Mouse (Mus musculus): Measurements from ENCODE around the gene Cstf1.

Gene Cstf1

DNA sequence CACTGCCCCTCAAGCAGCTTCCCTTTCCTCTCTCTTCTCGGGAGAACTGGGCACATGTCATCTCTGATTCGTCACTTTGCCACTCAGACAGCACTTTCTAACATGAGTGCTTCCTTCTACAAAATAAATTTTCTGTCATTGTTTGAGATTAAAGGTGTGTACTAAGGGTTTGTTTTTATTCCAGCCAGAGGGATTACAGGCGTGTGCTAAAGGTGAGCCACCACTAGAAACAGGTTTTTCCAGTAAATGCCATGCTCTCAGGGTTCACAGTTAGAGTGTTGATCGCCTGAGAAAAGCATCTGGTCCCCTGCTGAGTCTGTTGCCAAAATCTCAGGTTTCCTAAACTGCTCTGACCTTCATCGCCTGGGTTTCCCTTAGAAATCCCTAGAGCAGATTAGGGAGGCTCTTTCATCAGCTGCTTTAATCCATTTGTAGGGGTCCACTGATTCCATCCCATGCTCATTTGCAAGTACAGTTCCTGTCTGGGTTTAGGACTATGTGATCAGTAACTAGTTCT is 6.6 kb downstream of the Cstf1 start:
- DNase-seq (ENCODE audit: low spot score in 2 of 2), result no peak

DNA sequence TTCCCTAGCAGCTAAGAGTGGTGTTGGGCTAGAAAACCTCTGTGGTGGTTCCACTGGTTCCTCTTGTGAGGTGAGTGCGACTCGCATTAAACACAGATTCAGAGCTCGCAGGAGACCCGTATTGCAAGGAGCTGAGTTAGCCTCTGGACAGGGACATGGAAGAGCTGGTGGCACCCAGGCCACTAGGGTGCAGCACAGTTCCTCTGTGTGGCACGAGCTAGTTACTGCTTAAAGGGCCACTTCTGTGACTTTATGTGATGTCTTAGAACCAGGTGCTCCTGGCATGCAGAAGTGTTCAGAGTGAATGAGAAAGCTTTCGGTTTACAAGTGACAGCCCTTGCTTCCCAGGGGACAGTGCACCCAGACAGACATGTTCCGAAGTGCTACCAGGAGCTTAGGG is 7.9 kb downstream of the Cstf1 start:
- DNase-seq (ENCODE audit: low spot score in 2 of 2), result peak in 1 of 2 experiments; percentile 22

DNA sequence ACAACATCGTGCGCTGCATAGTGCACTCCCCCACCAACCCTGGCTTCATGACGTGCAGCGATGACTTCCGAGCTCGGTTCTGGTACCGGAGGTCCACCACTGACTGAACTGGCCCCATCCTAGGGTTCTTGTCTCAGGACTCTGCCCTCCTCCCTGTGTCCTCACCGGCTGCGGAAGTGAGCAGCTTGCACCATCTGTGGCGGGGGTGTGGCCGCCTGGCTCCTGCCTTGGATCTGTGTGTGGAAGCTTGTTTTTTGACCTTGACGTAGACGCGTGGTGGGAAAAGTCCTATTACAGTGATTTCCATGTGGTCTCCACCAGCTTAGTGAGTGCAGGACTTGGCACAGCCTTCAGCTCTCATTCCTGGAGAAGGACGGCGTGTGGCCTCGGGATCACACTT is 10.0 kb downstream of the Cstf1 start:
- no peak for DNase-seq (ENCODE audit: low spot score in 2 of 2)

DNA sequence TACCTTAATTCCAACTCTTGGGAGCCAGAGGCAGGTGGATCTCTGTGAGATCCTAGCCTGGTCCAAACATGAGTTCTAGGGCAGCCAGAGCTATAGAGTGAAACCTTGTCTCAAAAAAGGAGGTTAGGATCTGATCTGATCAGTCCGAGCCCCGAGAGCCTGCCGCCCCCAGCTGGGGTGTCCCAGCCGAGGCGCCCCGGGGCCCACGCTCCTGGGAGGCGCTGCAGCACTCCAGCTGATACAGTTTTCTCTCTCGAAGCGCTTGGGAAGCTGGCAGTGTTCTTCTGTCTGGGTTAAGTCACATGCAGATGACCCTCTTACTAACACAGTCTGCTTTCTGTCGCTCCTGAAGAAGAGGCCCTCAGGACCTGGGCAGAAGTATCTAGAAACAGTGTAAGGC is 10.9 kb downstream of the Cstf1 start:
- DNase-seq (ENCODE audit: low spot score in 2 of 2), result no peak

DNA sequence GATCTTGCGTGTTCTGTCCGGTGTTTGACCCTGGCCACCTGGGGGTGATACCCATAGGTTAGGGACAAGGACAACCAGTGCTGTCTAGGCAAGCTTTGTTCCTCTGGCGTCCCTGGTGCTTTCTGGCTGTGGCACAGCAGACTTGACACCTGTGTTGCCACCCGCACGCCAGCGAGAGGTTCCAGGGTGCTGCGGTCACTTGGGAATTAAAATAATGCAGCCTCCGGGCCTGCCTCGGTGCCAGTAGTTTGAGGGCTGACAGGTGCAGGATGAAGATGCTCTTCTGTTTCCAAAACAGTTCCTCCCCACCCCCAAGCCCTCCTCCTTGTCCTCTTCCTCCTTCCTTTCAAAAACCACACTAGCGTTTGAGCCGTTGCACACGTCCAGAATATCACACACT is 11.4 kb downstream of the Cstf1 start:
- DNase-seq (ENCODE audit: low spot score in 2 of 2), result no peak

DNA sequence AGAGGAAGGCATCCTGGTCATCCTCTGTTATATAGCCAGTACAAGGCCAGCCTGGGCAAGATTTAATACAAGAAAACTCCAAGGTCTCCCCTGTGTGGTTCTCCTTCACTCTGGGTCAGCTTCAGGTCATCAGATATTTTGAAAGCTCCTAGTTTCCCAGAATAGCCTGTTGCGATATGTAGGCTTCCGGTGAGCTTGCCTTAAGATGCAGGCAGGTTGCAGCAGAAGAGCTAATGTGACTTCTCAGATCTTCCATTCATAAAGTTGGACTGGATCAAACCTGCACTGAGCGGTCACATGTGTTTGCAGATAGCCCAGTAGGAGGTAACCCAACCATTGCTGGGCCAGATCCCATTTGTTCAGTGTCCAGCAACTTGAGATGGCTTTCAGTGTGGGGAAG is 14.2 kb downstream of the Cstf1 start:
- no peak for DNase-seq (ENCODE audit: low spot score in 2 of 2)

DNA sequence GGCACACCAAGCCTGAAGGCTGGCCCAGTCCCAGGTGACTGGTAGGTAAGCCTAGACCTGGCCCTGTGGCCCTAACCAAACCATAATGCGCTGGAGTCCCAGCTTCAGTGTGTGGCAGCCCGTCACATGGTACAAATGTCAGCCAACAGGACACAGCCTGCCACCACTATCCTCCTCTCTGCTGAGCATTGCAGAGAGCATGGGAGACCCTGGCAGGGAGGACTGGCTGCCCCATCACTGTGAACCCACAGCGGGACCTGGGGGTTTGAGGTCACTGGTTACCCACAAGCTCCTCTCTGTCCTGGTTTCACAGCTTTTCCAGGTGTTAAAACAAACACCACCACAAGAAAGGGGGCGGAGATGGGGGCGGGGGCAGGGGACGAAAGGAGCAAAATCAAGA is 19.9 kb downstream of the Cstf1 start:
- DNase-seq (ENCODE audit: low spot score in 2 of 2), result no peak

DNA sequence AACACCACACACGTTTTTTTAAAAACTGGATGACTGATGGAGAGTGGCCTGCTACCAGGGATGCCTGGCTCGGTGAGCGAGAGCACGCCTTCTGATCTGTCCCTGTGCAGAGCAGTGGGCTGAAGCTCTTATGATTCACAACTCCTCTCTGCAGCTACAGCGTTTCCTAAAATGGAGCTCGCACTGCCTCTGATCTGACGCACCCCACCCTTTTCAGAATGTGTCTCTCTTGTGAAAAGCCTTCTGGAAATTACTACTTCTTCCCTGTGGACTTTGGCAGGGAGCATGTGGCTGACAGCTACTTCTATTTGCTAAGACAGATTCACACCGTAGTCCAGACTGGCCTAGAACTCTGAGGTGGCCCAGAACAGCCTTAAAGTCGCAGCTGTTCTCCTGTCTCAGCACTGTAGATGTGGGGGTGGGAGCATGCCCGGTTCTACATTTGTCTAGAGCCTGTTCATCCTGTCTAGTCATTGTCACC is 21.6 kb downstream of the Cstf1 start:
- peak; percentile 22 to 40 for DNase-seq (ENCODE audit: low spot score in 2 of 2)

DNA sequence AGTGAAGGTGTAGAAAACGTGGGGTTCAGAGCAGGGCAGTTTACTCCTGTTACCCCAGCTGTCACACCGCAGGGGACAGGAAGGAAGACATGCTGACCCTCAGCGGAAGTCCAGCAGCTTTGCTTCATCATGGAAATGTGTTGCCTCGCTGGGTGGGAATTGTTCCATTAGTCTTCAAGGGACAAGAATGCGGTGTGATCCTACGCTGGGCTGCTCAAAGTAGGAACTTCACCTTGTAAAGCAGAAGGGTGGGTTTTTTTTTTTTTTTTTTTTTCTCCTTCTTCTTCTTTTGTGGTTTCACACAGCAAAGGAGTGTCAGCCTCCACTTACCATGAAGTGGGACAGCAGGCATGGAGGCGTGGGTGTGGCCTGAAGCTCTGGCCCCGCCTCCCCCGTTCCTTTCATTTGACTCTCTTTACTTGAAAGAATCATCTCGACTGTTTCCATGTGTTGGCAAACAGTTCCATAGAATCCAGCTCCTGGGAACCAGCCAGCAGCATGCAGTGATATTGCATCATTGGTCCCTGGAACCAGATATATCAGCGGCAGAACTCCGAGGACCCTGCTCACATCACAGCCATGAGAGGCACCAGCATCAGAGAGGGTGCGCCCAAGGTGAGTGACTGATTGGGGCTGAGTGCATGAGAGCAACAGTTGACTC is 23.0 kb downstream of the Cstf1 start, which contains the start of gene Cass4:
Gene Cass4 (plus strand): TSS at position 404 of the 661 bp plus-strand sequence.
- DNase-seq (ENCODE audit: low spot score in 2 of 2), result no peak

DNA sequence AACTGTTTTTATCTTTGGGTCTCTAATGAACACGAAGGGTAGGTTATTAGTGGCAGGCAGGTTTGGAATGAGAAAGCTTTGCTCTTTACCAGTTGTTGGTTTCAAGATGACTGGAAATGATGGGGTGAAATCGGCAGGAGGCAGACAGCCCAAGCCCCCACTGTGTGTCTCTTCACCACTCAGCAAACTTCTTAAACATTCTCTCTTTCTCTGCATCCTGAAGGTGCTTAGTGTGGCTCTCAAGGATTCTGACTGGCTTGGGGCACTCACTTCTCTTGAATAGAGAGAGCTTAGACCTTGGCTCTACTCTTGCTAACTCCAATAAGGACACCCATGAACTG is 23.5 kb downstream of the Cstf1 start:
- no peak for DNase-seq (ENCODE audit: low spot score in 2 of 2)

DNA sequence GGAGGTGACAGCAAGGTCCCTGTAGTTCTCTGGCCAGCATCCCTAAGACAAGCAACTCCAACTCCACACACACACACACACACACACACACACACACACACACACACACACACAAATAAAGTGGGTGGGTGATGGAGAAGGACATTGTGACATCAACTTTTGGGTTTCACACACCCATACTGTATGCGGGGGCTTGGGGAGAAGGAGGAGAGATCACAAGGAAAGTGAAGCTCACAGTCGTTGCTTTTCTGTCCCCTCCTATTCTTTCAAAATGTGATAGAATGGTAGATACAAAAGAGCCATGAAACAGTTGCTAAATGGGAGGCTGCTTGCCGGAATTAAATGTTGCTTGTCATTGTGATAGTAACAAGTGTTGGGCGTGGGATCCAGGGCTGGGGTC is 24.2 kb downstream of the Cstf1 start:
- no peak for DNase-seq (ENCODE audit: low spot score in 2 of 2)

DNA sequence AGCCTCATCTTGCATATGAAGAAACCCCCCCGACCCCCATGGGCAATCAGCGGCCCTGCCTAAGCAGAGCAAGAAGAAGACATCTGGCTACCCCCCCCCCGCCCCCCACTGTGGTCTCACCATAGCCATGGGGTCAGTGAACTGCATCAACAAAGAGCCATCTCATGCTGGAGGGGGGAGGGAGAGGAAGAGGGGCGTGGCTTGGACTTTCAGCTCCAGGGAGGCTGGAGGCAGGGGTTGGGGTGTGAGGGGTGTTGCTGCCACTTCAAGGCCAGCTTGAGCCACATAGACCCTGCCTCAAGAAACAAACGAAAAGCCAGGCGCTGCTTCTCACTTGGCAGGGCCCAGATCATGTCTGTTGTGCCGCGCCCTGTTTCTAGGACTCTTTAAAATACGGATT is 25.5 kb downstream of the Cstf1 start:
- DNase-seq (ENCODE audit: low spot score in 2 of 2), result no peak

DNA sequence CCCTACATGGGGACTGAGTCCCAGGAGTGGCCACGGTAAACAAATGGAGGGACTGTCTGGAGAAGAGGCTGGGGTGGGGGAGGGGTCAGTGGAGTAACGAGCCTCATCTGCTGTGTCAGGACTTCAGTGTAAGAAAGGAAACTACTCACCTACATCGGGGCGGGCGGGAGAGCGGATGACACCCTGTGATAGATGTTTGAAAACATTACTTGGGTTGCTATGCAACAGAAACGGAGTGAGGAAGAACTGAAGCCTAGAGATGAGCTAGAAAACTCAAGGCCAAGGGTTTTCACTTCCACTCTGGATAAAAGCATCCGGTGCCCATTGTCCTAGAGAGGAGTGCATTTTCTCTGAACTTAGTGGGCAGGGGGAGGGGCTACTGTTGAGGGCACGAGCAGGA is 29.4 kb downstream of the Cstf1 start:
- DNase-seq (ENCODE audit: low spot score in 2 of 2), result no peak

DNA sequence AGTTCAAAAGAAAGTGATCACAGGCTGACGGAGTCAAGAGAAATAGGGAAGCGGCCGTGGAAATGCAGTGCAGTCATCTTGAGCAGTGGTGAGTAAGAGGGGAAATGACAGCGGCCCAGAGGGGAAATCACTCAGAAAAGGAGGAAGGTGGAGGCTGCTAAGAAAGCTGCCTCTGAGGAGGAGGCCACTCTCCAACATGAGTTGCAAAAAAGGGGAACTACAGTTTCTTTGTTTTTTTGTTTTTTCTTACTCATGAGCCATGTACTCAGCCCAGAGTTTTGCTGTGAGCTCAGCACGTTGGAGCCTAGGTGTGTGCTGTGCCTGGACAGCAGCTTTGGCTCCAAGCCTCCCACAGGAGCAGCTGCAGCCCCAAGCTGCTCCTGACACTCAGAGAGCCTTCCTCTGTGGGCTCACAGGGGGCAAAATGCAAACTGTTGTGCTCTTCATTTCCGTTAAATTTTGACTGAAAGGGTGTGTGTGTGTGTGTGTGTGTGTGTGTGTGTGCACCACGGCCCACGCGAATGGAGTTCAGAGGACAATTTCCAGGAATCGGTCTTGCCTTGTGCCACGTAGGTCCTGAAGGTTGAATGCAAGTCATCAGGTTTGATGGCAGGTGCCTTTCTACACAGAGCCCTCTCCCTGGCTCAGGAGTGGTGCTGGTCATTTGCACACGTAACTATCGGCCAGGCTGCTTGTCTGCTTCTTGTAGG is 30.8 kb downstream of the Cstf1 start:
- DNase-seq (ENCODE audit: low spot score in 2 of 2), result no peak

DNA sequence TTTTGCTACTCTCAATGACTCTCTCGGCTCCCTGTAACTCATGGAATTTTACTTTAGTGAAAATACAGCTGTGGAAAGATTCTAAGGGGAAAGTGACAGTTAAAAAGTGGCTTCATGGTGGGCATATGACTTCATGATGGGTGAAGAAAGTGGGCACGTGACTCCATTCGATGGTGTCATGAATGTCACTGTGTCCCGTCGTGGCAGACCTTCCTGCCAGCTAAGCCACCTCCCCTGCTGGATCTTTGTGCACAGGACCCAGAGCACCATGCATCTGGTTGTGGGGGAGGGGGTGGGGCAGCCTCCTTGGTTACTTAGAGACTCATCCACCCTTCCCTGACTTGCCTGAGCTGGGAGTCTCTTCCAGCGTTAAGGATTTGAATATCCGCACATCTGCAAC is 33.8 kb downstream of the Cstf1 start:
- DNase-seq (ENCODE audit: low spot score in 2 of 2), result no peak

DNA sequence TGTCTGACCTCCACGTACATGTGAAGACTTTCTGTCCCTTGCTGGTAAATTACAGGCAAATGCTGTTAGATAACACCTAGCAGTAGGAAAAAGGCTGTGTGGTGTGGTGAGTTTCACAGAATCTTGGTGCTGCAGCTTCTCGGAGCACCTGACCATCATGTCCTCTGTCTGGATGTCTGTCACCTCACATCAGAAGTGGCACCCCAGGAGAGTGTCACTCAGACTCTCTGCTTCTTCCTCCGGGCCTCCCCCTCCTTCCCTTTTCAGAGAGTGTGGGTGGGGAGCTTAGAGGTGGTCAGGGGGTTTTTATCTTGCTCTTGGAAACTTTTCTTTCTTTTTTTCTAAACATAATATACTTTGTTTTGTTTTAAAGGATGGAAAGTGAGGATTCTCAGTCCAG is 34.5 kb downstream of the Cstf1 start:
- DNase-seq (ENCODE audit: low spot score in 2 of 2), result no peak

DNA sequence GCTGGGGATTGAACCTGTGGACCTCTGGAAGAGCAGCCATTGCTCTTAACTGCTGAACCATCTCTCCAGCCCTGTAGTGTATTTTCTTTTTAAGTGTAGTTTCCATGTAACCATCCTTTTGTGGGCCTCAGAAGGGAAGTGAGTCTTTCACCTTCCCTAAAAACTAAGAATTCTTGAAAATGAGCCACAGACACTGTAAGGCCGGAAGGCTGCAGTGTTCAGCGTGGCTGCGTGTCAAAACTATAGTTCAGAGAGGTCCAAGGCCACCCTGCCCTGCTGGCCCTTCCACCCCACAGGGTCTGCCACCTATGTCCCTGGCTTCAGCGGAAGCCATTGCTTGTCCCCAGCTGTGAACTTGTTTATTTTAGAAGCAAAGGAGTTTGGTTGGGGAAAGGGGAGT is 35.7 kb downstream of the Cstf1 start:
- no peak for DNase-seq (ENCODE audit: low spot score in 2 of 2)

DNA sequence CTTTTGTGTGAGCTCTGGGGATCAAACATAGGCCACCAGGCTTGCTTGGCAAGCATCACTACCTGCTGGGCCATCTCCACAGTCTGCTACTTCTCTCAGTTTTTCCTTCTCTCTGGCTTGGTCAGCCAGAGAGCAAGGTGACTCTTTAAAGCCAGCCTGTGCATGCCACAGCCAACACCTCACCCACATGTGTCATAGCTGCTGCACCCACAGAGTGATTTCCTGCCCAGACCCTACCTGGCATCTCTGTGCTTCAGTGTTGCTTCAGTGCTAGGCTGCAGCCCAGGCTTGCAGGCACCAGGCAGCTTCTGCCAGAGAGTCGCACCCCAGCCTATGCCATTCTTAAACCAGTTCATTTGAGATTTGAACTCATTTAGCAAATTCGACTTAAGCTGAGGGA is 37.0 kb downstream of the Cstf1 start:
- no peak for DNase-seq (ENCODE audit: low spot score in 2 of 2)

DNA sequence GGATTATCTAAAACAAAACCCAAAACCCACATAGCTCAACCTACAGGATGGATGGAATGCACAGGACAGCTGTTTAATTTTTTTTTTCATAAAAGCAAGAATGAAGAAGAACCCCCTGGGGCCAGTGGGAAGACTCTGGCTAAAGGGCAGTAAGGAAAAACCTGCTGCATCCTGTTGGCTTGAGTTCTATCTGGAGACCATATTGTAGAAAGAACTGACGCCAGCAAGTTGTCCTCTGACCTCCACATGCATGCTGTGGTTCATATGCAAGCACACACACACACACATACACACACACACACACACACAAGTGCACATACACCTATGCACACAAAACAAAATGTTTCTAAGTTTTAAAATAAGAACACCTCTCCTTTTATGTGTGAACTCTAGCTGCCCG is 40.2 kb downstream of the Cstf1 start:
- no peak for DNase-seq (ENCODE audit: low spot score in 2 of 2)

DNA sequence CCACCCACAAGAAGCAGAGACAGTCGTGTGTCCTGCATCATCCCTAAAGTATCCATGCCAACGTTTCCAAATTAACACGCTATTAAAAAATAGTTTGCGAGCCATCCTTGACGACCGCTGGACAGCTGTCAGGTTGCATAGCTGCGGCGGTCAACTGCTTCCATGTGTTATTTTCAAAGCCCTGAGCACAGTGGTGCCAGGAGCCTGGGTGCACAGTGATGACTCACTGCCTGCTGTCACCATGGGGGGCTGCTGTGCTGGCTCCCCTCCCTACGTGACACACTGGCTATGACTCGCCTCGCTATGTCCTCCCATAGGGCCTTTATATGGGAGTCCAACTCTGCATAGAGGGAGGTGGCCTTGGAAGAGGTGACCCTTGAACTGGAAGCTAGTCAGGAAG is 40.6 kb downstream of the Cstf1 start:
- no peak for DNase-seq (ENCODE audit: low spot score in 2 of 2)

DNA sequence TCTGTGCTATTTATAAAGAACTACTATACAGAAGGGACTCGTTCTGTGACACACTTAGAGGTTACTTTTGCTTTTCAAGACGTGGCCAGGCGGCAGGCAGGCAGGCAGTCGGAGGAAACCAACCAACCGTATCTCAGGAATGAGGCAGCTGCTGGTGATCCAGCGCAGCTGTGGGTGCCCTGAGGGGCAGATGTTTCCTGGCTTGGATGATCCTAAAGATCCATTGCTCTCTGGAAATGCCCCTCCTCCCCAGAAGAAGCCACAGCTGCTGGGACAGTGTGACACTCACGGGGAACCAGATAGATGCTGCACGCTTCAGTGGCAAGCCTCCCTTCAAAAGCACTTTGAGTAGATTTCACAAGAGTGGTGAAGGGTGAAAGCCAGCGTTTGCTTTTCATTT is 42.0 kb downstream of the Cstf1 start:
- no peak for DNase-seq (ENCODE audit: low spot score in 2 of 2)

DNA sequence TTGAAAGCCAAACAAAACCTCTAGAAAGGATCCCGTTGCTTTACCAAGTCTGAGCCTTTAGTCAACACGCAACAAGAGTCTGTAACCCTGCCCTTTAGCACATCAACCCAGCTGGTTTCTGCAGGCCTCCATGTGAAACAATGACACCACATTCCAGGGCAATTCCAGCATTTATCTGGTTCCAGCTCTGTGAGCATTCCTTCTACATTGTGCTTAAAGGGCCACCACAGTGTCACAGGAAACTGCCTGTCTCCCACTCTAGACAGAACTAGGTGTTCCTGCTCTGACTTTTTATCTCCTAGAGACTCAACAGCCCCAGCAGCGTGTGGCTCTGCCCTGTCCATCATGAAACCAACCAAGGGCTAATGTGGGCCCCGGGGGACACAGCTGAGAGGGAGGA is 42.8 kb downstream of the Cstf1 start:
- no peak for DNase-seq (ENCODE audit: low spot score in 2 of 2)

DNA sequence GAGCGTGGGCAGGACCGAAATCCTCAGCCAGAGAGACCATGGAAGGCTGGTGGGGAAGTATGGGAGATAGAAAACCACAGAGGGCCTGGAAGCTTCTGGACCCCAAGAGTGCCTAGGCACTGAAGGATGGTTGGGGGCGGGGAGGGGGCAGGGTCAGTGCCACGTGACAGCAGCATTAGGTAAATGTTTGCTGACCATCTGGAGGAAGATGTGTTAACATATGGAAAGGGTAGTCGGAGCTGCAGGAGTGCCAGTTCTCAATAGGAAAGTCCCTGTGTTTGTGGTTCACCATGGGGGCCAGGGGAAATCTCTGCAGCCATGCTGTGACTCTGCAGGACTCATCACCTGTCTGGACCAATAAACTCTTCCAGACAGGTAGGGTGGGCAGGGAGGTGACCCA is 43.4 kb downstream of the Cstf1 start:
- DNase-seq (ENCODE audit: low spot score in 2 of 2), result no peak

DNA sequence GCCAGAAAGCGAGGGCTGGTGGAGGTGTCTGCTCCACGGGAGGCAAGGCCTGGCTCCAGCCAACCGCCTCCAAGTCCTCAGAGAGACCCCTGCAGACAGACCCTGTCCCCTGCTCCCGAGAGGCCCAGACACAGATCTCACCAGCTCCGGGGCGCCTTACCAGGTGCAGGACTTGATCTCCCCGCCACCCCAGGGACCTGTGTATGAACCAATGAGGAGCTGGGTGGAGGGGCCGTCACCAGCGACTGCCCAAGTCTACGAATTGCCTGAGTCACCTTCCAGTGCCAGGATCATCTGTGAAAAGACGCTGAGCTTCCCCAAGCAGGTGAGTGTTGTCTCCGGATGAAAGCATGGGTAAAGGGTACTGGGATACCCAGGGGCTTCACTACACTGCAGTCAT is 45.7 kb downstream of the Cstf1 start:
- DNase-seq (ENCODE audit: low spot score in 2 of 2), result no peak
